Mouse (Mus musculus) midbrain, embryonic 16.5 days (tissue): ENCODE data around the gene 4921507P07Rik. TPM values are rescaled to one million over a fixed set of nuclear protein-coding genes. Genes with fewer than 3 reads are reported as not detected.
"Not testable (repeated sequence)": the region's sequence is repeated elsewhere in the genome, so short reads cannot be mapped to it uniquely, and the experiment has no call there.

Experiments used
- ATAC-seq: fragments of 200-750 bp; cut with Nextera tagmentation; 2 replicates; pipeline ENCODE4 v1.8.0; 2017; ENCODE audit warnings: moderate TSS enrichment
- H3K27ac ChIP-seq: fragments of 300-500 bp; sonication (generic); 2 replicates; pipeline ENCODE4 v1.5.1; 2014; ENCODE audit warnings: mild to moderate bottlenecking, low read length, mixed read lengths
- H3K27me3 ChIP-seq: fragments of 300-500 bp; sonication (generic); 2 replicates; pipeline ENCODE4 v1.6.1; 2014; ENCODE audit warnings: low read depth, low read length, mixed read lengths; ENCODE audit not compliant: control insufficient read depth, insufficient read depth
- H3K36me3 ChIP-seq: fragments of 300-500 bp; sonication (generic); 2 replicates; pipeline ENCODE4 v1.6.1; 2014; ENCODE audit warnings: mild to moderate bottlenecking, low read length, moderate library complexity, mixed read lengths; ENCODE audit not compliant: control insufficient read depth, insufficient read depth
- H3K4me1 ChIP-seq: fragments of 300-500 bp; sonication (generic); 2 replicates; pipeline ENCODE4 v1.6.1; 2014; ENCODE audit warnings: mild to moderate bottlenecking, low read length, mixed read lengths; ENCODE audit not compliant: control insufficient read depth, insufficient read depth
- H3K4me2 ChIP-seq: fragments of 300-500 bp; sonication (generic); 2 replicates; pipeline ENCODE4 v1.6.1; 2014; ENCODE audit warnings: mild to moderate bottlenecking, low read length, mixed read lengths
- H3K4me3 ChIP-seq: fragments of 300-500 bp; sonication (generic); 2 replicates; pipeline ENCODE4 v1.5.1; 2014; ENCODE audit warnings: low read depth, mild to moderate bottlenecking, low read length, moderate library complexity, mixed read lengths
- H3K9ac ChIP-seq: fragments of 300-500 bp; sonication (generic); 2 replicates; pipeline ENCODE4 v1.6.1; 2014; ENCODE audit warnings: low read depth, low read length, mixed read lengths
- H3K9me3 ChIP-seq: fragments of 300-500 bp; sonication (generic); replicated peaks from 2 replicates; pipeline ENCODE4 v1.6.1; 2014; ENCODE audit warnings: mild to moderate bottlenecking, low read length, mixed read lengths; ENCODE audit not compliant: control insufficient read depth, poor library complexity, severe bottlenecking
- WGBS: fragments of 180-500 bp; shearing (Covaris S2); extraction: QIAGEN DNeasy Blood & Tissue Kit; methylation state at CpG from one replicate; pipeline ENCODE4 v1.1.7; 2014; 5-methylcytosine and 5-hydroxymethylcytosine counted together
- polyA plus RNA-seq: library from polyadenylated mRNA; unstranded; fragments of >200 nt; fragmentation: Nextera tagmentation; extraction: Ambion mirVana; gene quantifications from 2 replicates; pipeline ENCODE4 v1.2.1, GENCODE M21; 2015

4921507P07Rik gene
- polyA plus RNA-seq, 1 experiment from 2014 or later = 4.3 TPM

DNA sequence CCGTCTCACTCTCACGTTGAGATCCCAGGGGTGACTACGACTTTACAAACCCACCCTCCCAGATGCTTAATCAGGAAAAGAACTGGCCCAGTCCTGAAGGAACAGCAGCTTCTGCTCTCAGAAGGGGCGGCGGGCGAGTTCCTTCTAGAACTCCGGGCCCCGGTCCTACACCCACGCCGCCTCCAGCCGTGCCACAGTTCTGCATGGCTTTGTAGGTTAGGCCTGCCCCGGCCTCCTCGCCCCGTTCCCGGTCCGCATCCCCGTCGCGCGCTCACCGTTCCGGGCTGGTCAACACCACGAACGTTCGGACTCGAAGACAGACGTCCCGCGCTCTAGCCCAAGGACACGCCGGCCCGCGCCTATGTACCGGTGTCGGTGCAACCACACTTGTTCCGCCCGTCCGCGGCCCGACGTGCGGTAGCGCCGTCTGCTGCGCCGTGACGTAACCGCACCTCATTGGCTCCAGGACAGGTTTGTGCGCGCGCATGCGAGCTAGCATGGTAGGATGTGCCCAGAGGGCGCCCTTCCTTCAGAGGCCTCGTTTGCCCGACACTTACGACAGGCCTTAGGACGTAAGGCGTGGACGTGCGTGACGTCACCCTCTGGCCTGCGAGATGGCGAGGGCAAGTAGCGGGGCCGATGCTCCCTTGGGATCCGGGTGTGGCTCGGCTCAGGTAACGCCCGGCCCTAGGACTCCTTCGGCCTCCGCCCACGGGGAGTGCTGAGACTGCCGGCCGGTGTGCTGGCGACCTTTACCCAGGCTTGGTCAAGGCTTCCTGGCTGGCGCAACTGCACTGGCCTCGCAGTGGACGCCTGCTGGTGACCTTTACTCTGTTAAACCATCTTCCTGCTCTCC is 30.1 kb downstream of the 4921507P07Rik start, which contains the start of gene Cycs:
TSS of gene Cycs (minus strand) at position 398 of the 856 bp plus-strand sequence.
- peak within 1 kb of the TSS; percentile 84 for H3K9ac ChIP-seq
- ATAC-seq = peak; percentile 98
- under 1% methylated on average over 78 of the region's 78 CpGs for WGBS
- H3K4me2 ChIP-seq = peak within 1 kb of the TSS; percentile 83
- peak within 1 kb of the TSS; percentile 90 for H3K27ac ChIP-seq
- H3K27me3 ChIP-seq = no peaks in the 10 kb centered on the region
- peaks cover 11% of the 10 kb centered on the region for H3K4me1 ChIP-seq
- H3K36me3 ChIP-seq = peaks cover 13% of the 10 kb centered on the region
- H3K9me3 ChIP-seq = no peaks in the 10 kb centered on the region
- peak within 1 kb of the TSS; percentile 69 for H3K4me3 ChIP-seq

DNA sequence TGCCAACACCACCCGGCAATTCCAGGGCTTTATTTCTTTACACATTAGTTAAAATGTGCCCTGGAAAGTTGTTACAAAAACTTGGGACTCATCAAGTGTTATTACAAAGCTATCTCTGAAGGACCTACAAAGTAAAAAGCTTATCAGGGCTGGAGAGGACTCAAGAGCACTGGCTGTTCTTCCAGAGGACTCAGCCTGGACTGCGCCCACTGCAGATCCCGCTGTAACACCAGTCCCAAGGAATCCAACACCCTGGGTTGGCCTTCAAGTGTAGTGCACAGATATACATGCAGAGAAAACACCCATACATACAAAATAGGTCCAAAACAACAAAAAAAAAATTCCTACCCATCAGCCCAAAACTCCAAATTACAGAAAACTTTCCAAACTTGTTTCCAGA is 32.8 kb downstream of the 4921507P07Rik start:
- WGBS = 97% methylated on average over 3 of the region's 3 CpGs
- H3K9ac ChIP-seq = no peak overlapping the region
- no peaks in the 10 kb centered on the region for H3K9me3 ChIP-seq

DNA sequence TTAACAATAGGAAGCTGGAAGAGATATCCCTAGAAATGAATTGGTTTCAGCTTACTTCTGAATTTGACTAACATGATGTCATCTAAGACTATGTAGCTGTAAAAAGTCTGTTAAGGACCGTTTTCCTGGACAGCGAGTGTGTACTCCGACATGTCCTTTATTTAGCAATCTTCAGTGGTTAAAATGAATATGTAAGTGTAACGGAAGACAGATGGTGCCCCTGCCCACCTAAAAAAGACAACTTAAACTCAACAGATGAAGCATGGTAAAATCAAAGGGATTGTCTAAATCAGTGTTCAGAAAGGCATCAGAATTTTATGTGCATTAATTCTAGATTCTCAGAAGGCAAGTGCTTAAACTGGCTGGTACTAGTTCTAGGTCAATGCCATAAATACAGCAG is 34.0 kb downstream of the 4921507P07Rik start:
- WGBS = 94% methylated on average over 4 of the region's 4 CpGs
- H3K9ac ChIP-seq = no peak overlapping the region
- peaks cover 13% of the 10 kb centered on the region for H3K36me3 ChIP-seq
- no peak overlapping the region for H3K4me3 ChIP-seq
- H3K4me2 ChIP-seq = no peak overlapping the region
- no peak overlapping the region for H3K27ac ChIP-seq
- no peaks in the 10 kb centered on the region for H3K27me3 ChIP-seq
- ATAC-seq = no peak
- H3K4me1 ChIP-seq = peaks cover 11% of the 10 kb centered on the region
- no peaks in the 10 kb centered on the region for H3K9me3 ChIP-seq

More for the DNA sequence above, 32.8 kb downstream of the 4921507P07Rik start:
- no peak for ATAC-seq
- Histone ChIP-seq H3K4me1 (peaks cover 11% of the 10 kb centered on the region), H3K4me3 (no peak overlapping the region), H3K27me3 (no peaks in the 10 kb centered on the region), H3K4me2 (no peak overlapping the region), H3K27ac (no peak overlapping the region), H3K36me3 (peaks cover 13% of the 10 kb centered on the region)

DNA sequence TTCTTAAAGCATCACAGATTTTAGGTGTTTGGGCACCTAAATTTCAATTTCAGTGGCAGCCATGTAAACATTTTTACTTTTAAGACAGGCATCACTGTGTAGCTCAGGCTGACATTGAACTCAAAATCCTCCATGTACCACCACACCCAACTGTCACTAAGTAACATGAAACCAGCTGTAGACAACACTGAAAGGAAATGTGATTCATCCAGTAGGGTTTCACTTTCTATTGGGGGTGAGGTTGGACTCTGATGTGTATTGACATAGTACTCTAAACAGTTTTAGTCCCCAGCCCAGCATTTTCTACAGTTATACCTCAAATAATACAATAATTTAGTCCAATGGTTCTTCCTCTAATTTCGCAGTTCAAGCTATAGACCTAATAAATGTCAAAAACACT is 35.7 kb downstream of the 4921507P07Rik start:
- WGBS = 97% methylated on average over 1 of the region's 1 CpGs
- H3K4me3 ChIP-seq = no peak overlapping the region
- H3K27me3 ChIP-seq = no peaks in the 10 kb centered on the region
- H3K27ac ChIP-seq = no peak overlapping the region
- no peak overlapping the region for H3K4me2 ChIP-seq
- no peak for ATAC-seq
- H3K9ac ChIP-seq = no peak overlapping the region
- peaks cover 13% of the 10 kb centered on the region for H3K36me3 ChIP-seq
- H3K9me3 ChIP-seq = no peaks in the 10 kb centered on the region
- H3K4me1 ChIP-seq = peaks cover 6% of the 10 kb centered on the region

DNA sequence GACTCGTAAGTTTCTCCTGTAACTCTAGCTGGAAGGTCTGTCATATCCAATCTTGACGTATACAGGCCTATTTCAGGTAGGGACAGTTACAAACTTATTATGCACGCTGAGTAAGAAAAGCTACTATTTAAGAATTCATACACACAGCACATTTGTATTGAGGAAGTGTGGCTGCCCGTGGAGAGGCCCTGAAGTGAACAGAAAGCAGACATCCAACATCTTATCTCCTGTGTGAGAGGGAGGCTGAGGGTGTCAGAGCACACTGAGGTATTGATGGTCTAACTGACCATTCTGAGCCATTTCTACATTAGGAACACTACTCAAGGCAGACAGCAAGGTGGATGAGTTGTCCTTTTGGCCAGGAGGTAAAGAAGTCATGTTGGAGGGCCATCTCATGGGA is 37.6 kb downstream of the 4921507P07Rik start:
- peaks cover 10% of the 10 kb centered on the region for H3K36me3 ChIP-seq
- no peak overlapping the region for H3K4me3 ChIP-seq
- H3K4me2 ChIP-seq = no peak overlapping the region
- no peaks in the 10 kb centered on the region for H3K27me3 ChIP-seq
- no peak overlapping the region for H3K27ac ChIP-seq
- WGBS = 93% methylated on average over 4 of the region's 4 CpGs
- no peak for ATAC-seq
- H3K9me3 ChIP-seq = no peaks in the 10 kb centered on the region
- no peak overlapping the region for H3K9ac ChIP-seq
- H3K4me1 ChIP-seq = no peaks in the 10 kb centered on the region

DNA sequence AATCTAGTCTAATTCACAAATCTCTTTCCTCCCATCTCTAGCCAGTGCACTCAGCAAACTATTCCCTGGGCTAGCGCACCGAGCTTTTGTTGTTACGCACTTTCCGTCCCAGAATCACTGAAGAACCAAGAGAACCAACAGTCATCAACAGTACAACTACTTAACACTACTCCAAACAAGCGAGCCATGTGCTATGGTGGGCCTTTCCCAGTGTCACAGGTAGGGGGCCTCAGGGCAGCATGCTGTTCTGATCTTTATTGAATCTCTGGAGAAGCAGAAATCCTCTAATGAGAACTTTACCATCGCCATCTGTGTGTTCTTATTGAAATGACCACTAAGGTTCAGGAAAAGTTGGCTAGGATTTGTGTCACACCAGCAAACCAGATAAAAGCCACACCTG is 38.9 kb downstream of the 4921507P07Rik start:
- Histone ChIP-seq H3K9me3 (no peaks in the 10 kb centered on the region), H3K4me1 (no peaks in the 10 kb centered on the region), H3K27ac (no peak overlapping the region), H3K4me3 (no peak overlapping the region), H3K9ac (no peak overlapping the region), H3K36me3 (peaks cover 2% of the 10 kb centered on the region; the same call in 1 of the 2 replicates), H3K4me2 (no peak overlapping the region), H3K27me3 (no peaks in the 10 kb centered on the region)
- ATAC-seq = no peak
- WGBS = 85% methylated on average over 6 of the region's 6 CpGs

DNA sequence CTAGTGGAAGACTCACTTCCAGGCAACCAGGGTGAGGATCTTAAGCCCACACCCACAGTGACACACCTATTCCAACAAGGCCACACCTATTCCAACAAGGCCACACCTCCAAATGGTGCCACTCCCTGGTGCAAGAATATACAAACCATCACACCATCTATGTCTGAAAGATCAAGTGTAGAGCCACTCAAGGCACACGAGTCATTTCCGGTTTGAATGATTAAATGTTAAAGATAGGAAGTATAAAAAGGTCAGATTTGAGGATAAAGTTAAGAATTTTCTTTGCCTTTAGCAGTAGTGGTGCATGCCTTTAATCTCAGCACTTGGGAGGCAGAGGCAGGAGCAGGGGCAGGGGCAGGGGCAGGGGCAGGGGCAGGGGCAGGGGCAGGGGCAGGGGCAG is 42.2 kb downstream of the 4921507P07Rik start:
- H3K27me3 ChIP-seq, H3K9me3 ChIP-seq, H3K4me3 ChIP-seq, H3K9ac ChIP-seq, H3K4me1 ChIP-seq, ATAC-seq, H3K27ac ChIP-seq, H3K36me3 ChIP-seq, H3K4me2 ChIP-seq: not testable (repeated sequence)
- WGBS = 85% methylated on average over 2 of the region's 2 CpGs

DNA sequence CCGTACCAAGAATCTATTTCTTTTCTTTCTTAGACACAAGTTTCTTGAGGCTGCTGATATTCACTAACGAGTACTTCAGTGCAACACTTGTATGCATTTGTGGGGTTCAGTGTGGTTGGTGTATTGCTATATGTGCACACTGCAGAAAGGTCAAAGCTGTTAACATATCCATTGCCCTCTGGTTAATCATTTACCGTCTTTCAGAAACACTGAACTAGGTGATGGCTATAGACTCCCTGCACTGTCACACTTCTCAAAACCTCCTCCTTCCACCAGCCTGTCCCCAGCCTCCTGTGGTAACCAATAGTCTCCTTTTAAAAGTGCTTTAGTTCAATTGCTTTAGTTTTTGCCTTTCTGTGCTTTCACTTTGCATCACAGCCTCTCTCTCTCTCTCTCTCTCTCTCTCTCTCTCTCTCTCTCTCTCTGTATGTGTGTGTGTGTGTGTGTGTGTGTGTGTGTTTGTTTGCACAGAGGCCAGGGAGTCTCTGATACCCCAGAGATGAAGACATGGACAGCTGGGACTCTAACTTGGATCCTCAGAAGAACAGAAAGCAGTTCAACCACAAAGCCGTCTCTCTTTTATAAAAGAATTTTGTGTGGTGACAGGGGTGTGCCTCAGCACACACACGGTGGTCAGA is 43.4 kb downstream of the 4921507P07Rik start:
- ATAC-seq = no peak
- Histone ChIP-seq H3K9me3 (no peaks in the 10 kb centered on the region), H3K4me2 (no peak overlapping the region), H3K36me3 (no peaks in the 10 kb centered on the region), H3K27ac (no peak overlapping the region), H3K9ac (no peak overlapping the region), H3K4me3 (no peak overlapping the region), H3K4me1 (no peaks in the 10 kb centered on the region), H3K27me3 (no peaks in the 10 kb centered on the region)
- WGBS = 87% methylated on average over 5 of the region's 5 CpGs

DNA sequence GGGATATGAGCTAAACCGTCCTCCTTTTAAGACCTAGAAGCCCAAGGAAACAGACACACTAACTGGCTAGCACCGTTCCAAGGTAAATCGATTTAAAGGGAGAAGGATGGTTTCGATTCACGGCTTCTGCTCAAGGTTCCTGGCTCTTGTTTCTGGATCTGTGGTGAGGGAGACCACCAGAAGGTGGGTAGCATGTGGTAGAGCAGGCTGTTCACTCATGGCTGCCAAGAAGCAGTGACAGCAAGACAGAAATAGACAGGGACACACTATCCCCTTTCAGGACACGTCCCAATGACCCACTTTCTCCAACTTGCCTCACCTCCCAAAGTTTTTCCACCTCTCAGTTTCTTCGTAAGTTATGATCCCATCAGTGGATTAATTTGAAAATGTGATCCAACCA is 46.6 kb downstream of the 4921507P07Rik start:
- H3K27ac ChIP-seq = no peak overlapping the region
- WGBS = 86% methylated on average over 7 of the region's 7 CpGs
- H3K9me3 ChIP-seq = no peaks in the 10 kb centered on the region
- no peaks in the 10 kb centered on the region for H3K36me3 ChIP-seq
- no peak overlapping the region for H3K9ac ChIP-seq
- no peak overlapping the region for H3K4me2 ChIP-seq
- no peaks in the 10 kb centered on the region for H3K27me3 ChIP-seq
- H3K4me3 ChIP-seq = no peak overlapping the region
- peaks cover 2% of the 10 kb centered on the region; the same call in 1 of the 2 replicates for H3K4me1 ChIP-seq
- no peak for ATAC-seq
